Mouse (Mus musculus) E14TG2a.4 (cell line): ENCODE data around the gene Eif4g1.

Experiments used
- H3K27me3 ChIP-seq: 2 replicates; pipeline ENCODE4 v1.6.1; 2014; ENCODE audit warnings: low read length, control low read depth; ENCODE audit not compliant: insufficient read depth
- H3K36me3 ChIP-seq: 2 replicates; pipeline ENCODE4 v1.6.1; 2014; ENCODE audit warnings: low read length, control low read depth; ENCODE audit not compliant: insufficient read depth
- H3K4me1 ChIP-seq: replicated peaks from 2 replicates; pipeline ENCODE4 v1.6.1; 2014; ENCODE audit warnings: low read depth, low read length, control low read depth
- H3K4me3 ChIP-seq: replicated peaks from 2 replicates; pipeline ENCODE4 v1.5.1; 2014; ENCODE audit warnings: mild to moderate bottlenecking, low read length
- H3K9me3 ChIP-seq: 2 replicates; pipeline ENCODE4 v1.6.1; 2014; ENCODE audit warnings: low read length, control low read depth
- CTCF ChIP-seq: conservative IDR thresholded peaks from 2 replicates; pipeline ENCODE4 v1.5.1; 2014; ENCODE audit warnings: low read length
- NANOG ChIP-seq: IDR thresholded peaks from 2 replicates; pipeline ENCODE4 v1.6.1; 2014; ENCODE audit warnings: borderline replicate concordance, low read length, mixed read lengths
- POU5F1 ChIP-seq: IDR thresholded peaks from 2 replicates; pipeline ENCODE4 v1.6.1; 2014; ENCODE audit warnings: low read length, borderline replicate concordance

Eif4g1 gene

GRCm38 (mm10) chr16:20657661-20658060, 10.5 kb upstream of the Eif4g1 start:
- H3K4me3 ChIP-seq: no peak overlapping the region
- H3K9me3 ChIP-seq: no peaks in the 10 kb centered on the region
- H3K4me1 ChIP-seq: peaks cover 13% of the 10 kb centered on the region
- H3K36me3 ChIP-seq: peaks cover 100% of the 10 kb centered on the region
- no peaks in the 10 kb centered on the region for H3K27me3 ChIP-seq
- TF ChIP-seq CTCF (no peak), NANOG (no peak), POU5F1 (no peak)

DNA sequence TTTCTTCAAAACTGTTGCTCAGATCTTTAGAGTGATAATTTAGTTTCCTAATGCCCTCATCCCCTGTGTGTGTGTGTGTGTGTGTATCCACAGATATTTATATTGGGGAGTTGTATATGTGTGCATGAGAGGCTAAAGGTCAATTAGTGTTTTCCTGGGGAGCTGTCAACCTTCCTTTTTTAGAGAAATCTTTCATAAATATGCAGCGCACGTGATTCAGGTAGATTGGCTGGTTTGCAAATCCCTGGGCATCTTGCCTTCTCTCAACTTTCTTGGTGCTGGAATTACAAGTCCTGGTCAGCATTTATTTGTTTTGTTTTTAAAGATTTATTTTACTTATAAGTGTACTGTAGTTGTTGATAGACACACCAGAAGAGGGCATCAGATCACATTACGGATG, 2.2 kb downstream of the Eif4g1 start:
- H3K27me3 ChIP-seq: no peaks in the 10 kb centered on the region
- no peak for TF ChIP-seq CTCF
- TF ChIP-seq POU5F1: no peak
- no peak for TF ChIP-seq NANOG
- H3K4me3 ChIP-seq: no peak overlapping the region
- H3K4me1 ChIP-seq: peaks cover 39% of the 10 kb centered on the region
- peaks cover 15% of the 10 kb centered on the region for H3K36me3 ChIP-seq
- H3K9me3 ChIP-seq: no peaks in the 10 kb centered on the region

GRCm38 (mm10) chr16:20671886-20672285, 3.8 kb downstream of the Eif4g1 start:
- no peak for TF ChIP-seq CTCF
- TF ChIP-seq POU5F1: no peak
- no peak for TF ChIP-seq NANOG
- Histone ChIP-seq H3K9me3 (no peaks in the 10 kb centered on the region), H3K4me3 (peak overlapping the region; percentile 95), H3K36me3 (peaks cover 31% of the 10 kb centered on the region), H3K27me3 (no peaks in the 10 kb centered on the region), H3K4me1 (peaks cover 50% of the 10 kb centered on the region)

GRCm38 (mm10) chr16:20672500-20672902, 4.4 kb downstream of the Eif4g1 start:
- Histone ChIP-seq H3K4me3 (peak overlapping the region; percentile 95), H3K36me3 (peaks cover 37% of the 10 kb centered on the region), H3K4me1 (peaks cover 51% of the 10 kb centered on the region), H3K9me3 (no peaks in the 10 kb centered on the region), H3K27me3 (no peaks in the 10 kb centered on the region)
- TF ChIP-seq POU5F1 (no peak), NANOG (no peak)

GRCm38 (mm10) chr16:20672965-20673705, 5.0 kb downstream of the Eif4g1 start:
- H3K27me3 ChIP-seq: no peaks in the 10 kb centered on the region
- H3K4me1 ChIP-seq: peaks cover 57% of the 10 kb centered on the region
- H3K9me3 ChIP-seq: no peaks in the 10 kb centered on the region
- peak overlapping the region; percentile 95 for H3K4me3 ChIP-seq
- H3K36me3 ChIP-seq: peaks cover 43% of the 10 kb centered on the region
- no peak for TF ChIP-seq NANOG
- TF ChIP-seq CTCF: no peak
- no peak for TF ChIP-seq POU5F1

GRCm38 (mm10) chr16:20673706-20674303, 5.7 kb downstream of the Eif4g1 start:
- no peaks in the 10 kb centered on the region for H3K9me3 ChIP-seq
- peaks cover 64% of the 10 kb centered on the region for H3K4me1 ChIP-seq
- H3K36me3 ChIP-seq: peaks cover 50% of the 10 kb centered on the region
- no peak for TF ChIP-seq POU5F1
- H3K4me3 ChIP-seq: peak overlapping the region; percentile 95
- H3K27me3 ChIP-seq: no peaks in the 10 kb centered on the region

- Histone ChIP-seq H3K27me3 (no peaks in the 10 kb centered on the region), H3K4me3 (peak overlapping the region; percentile 95), H3K4me1 (peaks cover 76% of the 10 kb centered on the region), H3K9me3 (no peaks in the 10 kb centered on the region), H3K36me3 (peaks cover 64% of the 10 kb centered on the region)
- no peak for TF ChIP-seq CTCF
- no peak for TF ChIP-seq NANOG
- TF ChIP-seq POU5F1: no peak
These were observed 7.1 kb downstream of the Eif4g1 start for GRCm38 (mm10) chr16:20675213-20675612.

- TF ChIP-seq POU5F1 (no peak), NANOG (no peak), CTCF (no peak)
- Histone ChIP-seq H3K9me3 (no peaks in the 10 kb centered on the region), H3K27me3 (no peaks in the 10 kb centered on the region), H3K4me1 (peaks cover 69% of the 10 kb centered on the region), H3K4me3 (no peak overlapping the region), H3K36me3 (peaks cover 79% of the 10 kb centered on the region)
These were observed 8.6 kb downstream of the Eif4g1 start for GRCm38 (mm10) chr16:20676702-20677101.

- peaks cover 86% of the 10 kb centered on the region for H3K36me3 ChIP-seq
- H3K27me3 ChIP-seq: no peaks in the 10 kb centered on the region
- H3K4me1 ChIP-seq: peaks cover 66% of the 10 kb centered on the region
- TF ChIP-seq POU5F1 (no peak), CTCF (no peak), NANOG (no peak)
- no peaks in the 10 kb centered on the region for H3K9me3 ChIP-seq
- no peak overlapping the region for H3K4me3 ChIP-seq
These were observed 9.3 kb downstream of the Eif4g1 start for GRCm38 (mm10) chr16:20677380-20677779.
